1 mouse cellular context compared by ENCODE assay signal in the genomic region with DNA sequence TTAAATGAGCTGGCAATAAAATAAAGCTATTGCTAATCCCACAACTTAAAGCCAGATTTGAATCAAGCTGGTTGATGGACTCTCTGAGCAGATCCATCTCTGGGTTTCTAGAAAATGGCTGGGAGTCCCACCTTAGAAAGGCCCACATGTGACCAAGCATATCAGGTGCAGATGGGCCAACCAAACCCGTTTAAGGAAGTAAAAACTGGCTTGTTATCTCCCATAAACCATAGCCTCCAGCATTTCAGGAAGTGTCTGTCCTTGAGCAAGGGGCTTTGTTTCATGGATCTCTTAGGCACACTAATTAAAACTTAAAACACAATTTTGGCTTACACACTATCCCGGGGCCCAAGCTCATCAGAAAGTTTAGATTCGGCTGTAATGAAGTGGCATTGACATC.
TF ChIP-seq lines count a peak whose summit lies in the region.

No protein-coding gene starts in this region.

TF ChIP-seq in MEL, 35 proteins besides CTCF, POLR2A, EP300 and RAD21 (continued from another document):
- TF ChIP-seq MEF2A (IDR thresholded peaks at IDR 0.05; ENCODE audit: extremely low read depth, insufficient replicate concordance, low read depth, low read length, poor library complexity, severe bottlenecking) (no peak), TBP (IDR thresholded peaks at IDR 0.05; ENCODE audit: low read depth, low read length) (no peak)
